Mouse (Mus musculus) limb, embryonic 13.5 days (tissue): ENCODE data around the gene Fignl1. TPM values are rescaled to one million over a fixed set of nuclear protein-coding genes. Genes with fewer than 3 reads are reported as not detected.

ENCODE experiments used
- ATAC-seq: fragments of 200-750 bp; cut with Nextera tagmentation; 2 replicates; pipeline ENCODE4 v1.8.0; 2017; ENCODE audit warnings: low read depth, moderate number of reproducible peaks, moderate TSS enrichment; ENCODE audit not compliant: low FRiP score
- H3K27ac ChIP-seq: fragments of 300-500 bp; sonication (generic); 2 replicates; pipeline ENCODE4 v1.5.1; 2015; ENCODE audit warnings: inconsistent platforms, mild to moderate bottlenecking, moderate library complexity
- H3K27me3 ChIP-seq: fragments of 300-500 bp; sonication (generic); 2 replicates; pipeline ENCODE4 v1.6.1; 2015; ENCODE audit warnings: mild to moderate bottlenecking, inconsistent platforms
- H3K36me3 ChIP-seq: fragments of 300-500 bp; sonication (generic); 2 replicates; pipeline ENCODE4 v1.6.1; 2015; ENCODE audit warnings: inconsistent platforms, mild to moderate bottlenecking, moderate library complexity
- H3K4me1 ChIP-seq: fragments of 300-500 bp; sonication (generic); 2 replicates; pipeline ENCODE4 v1.6.1; 2015; ENCODE audit warnings: inconsistent platforms
- H3K4me2 ChIP-seq: fragments of 300-500 bp; sonication (generic); replicated peaks from 2 replicates; pipeline ENCODE4 v1.6.1; 2015; ENCODE audit warnings: inconsistent platforms, mild to moderate bottlenecking, moderate library complexity
- H3K4me3 ChIP-seq: fragments of 300-500 bp; sonication (generic); 2 replicates; pipeline ENCODE4 v1.5.1; 2015; ENCODE audit warnings: moderate library complexity, mild to moderate bottlenecking, inconsistent platforms
- H3K9ac ChIP-seq: fragments of 300-500 bp; sonication (generic); 2 replicates; pipeline ENCODE4 v1.6.1; 2015; ENCODE audit warnings: mild to moderate bottlenecking, inconsistent platforms
- H3K9me3 ChIP-seq: fragments of 300-500 bp; sonication (generic); 2 replicates; pipeline ENCODE4 v1.6.1; 2016; ENCODE audit warnings: inconsistent platforms
- WGBS: fragments of 180-500 bp; shearing (Covaris S2); methylation state at CpG from one replicate; pipeline ENCODE4 v1.1.7; 2015; 5-methylcytosine and 5-hydroxymethylcytosine counted together
- polyA plus RNA-seq: library from polyadenylated mRNA; unstranded; fragments of >200 nt; fragmentation: Nextera tagmentation; extraction: Ambion mirVana; gene quantifications from 2 replicates; pipeline ENCODE4 v1.2.1, GENCODE M21; 2015

The Fignl1 gene
- polyA plus RNA-seq, 1 experiment from 2014 or later: 57.4 TPM

- peak overlapping the region; percentile 46; the same call in 1 of the 2 replicates for H3K9ac ChIP-seq
- no peaks in the 10 kb centered on the region for H3K27me3 ChIP-seq
- H3K27ac ChIP-seq: peak overlapping the region; percentile 91
- WGBS: 7% methylated on average over 6 of the region's 6 CpGs
- H3K4me3 ChIP-seq: no peak overlapping the region
- peaks cover 77% of the 10 kb centered on the region for H3K4me1 ChIP-seq
- no peaks in the 10 kb centered on the region for H3K9me3 ChIP-seq
- no peaks in the 10 kb centered on the region for H3K36me3 ChIP-seq
- peak overlapping the region; percentile 34 for H3K4me2 ChIP-seq
- ATAC-seq: no peak
These were observed 22.8 kb upstream of the Fignl1 start for GRCm38 (mm10) chr11:11831526-11831925.

DNA sequence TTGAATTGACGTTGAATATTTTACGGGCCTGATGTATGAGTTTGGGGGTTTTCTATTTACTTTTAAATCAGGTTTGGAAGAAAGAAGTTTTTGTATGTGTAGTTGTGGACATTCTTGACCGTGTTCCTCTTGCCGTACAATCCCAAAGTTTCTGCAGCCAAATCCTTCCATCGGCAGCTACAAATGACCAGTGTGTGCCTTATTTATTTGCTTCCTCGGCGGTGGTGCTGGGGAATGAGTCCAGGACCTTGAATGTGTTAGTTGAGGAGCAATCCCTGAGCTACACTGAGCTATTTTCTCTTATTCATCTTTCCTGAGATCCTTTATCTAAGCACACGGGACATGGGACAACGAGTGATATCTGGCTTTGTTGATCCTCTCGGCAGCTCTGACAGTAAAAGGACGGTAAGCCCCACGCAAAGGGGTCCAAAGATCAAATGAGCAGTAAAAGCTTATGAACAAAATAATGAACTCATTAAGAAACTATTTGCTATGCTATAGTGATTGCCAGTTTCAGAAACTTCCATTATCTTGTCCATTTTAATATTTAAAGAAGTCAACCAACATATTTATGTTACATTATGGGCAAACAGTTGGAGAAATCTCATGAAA is 22.2 kb upstream of the Fignl1 start:
- Histone ChIP-seq H3K36me3 (no peaks in the 10 kb centered on the region), H3K4me3 (no peak overlapping the region), H3K4me2 (peak overlapping the region; percentile 34; the same call in 1 of the 2 replicates), H3K9ac (peak overlapping the region; percentile 45; the same call in 1 of the 2 replicates), H3K27ac (peak overlapping the region; percentile 98), H3K4me1 (peaks cover 77% of the 10 kb centered on the region), H3K9me3 (no peaks in the 10 kb centered on the region), H3K27me3 (no peaks in the 10 kb centered on the region)
- WGBS: 16% methylated on average over 12 of the region's 12 CpGs
- no peak for ATAC-seq

DNA sequence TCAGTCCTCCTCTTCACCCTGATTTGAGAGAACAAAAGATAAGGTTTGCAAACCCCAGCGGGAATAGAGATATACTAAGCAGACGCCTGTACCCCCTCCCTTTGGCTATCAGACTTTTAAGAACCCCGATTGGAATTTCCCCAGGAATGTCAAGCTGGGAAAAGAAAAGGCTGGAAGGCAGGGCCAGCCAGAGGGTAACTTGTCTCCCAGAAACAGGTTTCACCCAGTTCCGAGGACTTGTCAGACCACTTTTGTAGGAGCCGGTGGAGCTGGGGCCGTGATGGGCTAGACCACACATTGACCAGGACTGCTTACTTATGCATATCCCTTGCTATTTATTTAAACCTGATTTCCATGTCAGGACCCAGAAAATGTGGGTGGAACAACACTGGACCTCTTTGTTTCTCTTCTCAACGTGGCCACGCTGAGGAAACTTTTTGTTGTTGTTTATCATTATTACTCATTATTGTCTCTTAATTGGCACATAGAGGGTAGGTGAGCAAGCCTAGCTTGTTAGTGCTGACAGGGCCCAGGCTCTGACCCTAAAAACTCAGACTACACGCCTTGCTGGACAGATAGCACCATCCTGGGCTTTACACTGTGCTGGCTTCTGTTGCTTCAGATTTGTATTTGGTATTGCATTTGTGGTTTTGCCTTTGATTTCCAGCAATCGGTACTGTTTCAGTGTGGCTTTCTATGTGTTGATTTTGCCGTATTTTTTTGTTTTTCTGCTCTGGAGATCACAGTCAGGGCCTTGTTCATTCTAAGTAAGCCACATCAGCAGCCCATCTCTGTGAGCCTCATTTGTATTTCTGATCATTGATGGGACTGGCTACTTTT is 20.6 kb upstream of the Fignl1 start:
- Histone ChIP-seq H3K36me3 (no peaks in the 10 kb centered on the region), H3K4me3 (no peak overlapping the region), H3K9ac (peak overlapping the region; percentile 54), H3K4me1 (peaks cover 85% of the 10 kb centered on the region), H3K27ac (peak overlapping the region; percentile 98), H3K4me2 (peak overlapping the region; percentile 44), H3K27me3 (no peaks in the 10 kb centered on the region), H3K9me3 (no peaks in the 10 kb centered on the region)
- no peak for ATAC-seq
- WGBS: 22% methylated on average over 11 of the region's 11 CpGs

- H3K9ac ChIP-seq: peak overlapping the region; percentile 54
- 20% methylated on average over 6 of the region's 6 CpGs for WGBS
- no peak overlapping the region for H3K4me3 ChIP-seq
- peak overlapping the region; percentile 44 for H3K4me2 ChIP-seq
- peak overlapping the region; percentile 98 for H3K27ac ChIP-seq
- H3K4me1 ChIP-seq: peaks cover 90% of the 10 kb centered on the region
- ATAC-seq: no peak
- H3K36me3 ChIP-seq: no peaks in the 10 kb centered on the region
- no peaks in the 10 kb centered on the region for H3K9me3 ChIP-seq
- no peaks in the 10 kb centered on the region for H3K27me3 ChIP-seq
These were observed 20.0 kb upstream of the Fignl1 start for GRCm38 (mm10) chr11:11828761-11829160.

- ATAC-seq: peak; percentile 66
- Histone ChIP-seq H3K36me3 (no peaks in the 10 kb centered on the region), H3K9ac (peak overlapping the region; percentile 54; the same call in 1 of the 2 replicates), H3K27ac (peak overlapping the region; percentile 98), H3K4me1 (peaks cover 93% of the 10 kb centered on the region), H3K27me3 (no peaks in the 10 kb centered on the region), H3K4me2 (peak overlapping the region; percentile 44), H3K4me3 (no peak overlapping the region), H3K9me3 (no peaks in the 10 kb centered on the region)
- 7% methylated on average over 5 of the region's 5 CpGs for WGBS
These were observed 19.5 kb upstream of the Fignl1 start for GRCm38 (mm10) chr11:11828251-11828650.

DNA sequence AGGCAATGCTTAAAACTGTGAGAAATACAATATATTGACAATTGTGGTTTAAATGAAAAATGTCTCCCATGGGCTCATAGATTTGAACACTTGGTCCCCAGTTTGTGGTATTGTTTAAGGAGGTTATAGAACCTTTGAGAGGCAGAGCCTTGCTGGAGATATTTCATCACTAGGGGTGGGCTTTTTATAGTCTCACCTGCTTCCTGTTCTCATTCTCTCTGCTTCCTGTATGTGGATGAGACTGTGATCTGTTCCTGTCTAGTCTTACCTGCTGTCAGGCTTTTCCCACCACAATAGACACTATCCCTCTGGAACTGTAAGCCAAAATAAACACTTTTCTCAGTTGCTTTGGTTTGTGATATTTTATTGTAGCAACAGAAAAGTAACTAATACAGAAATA is 17.7 kb upstream of the Fignl1 start:
- Histone ChIP-seq H3K9me3 (no peaks in the 10 kb centered on the region), H3K4me1 (peaks cover 91% of the 10 kb centered on the region), H3K36me3 (no peaks in the 10 kb centered on the region), H3K27me3 (no peaks in the 10 kb centered on the region), H3K9ac (no peak overlapping the region), H3K4me2 (no peak overlapping the region), H3K4me3 (no peak overlapping the region), H3K27ac (peak overlapping the region; percentile 79)
- ATAC-seq: no peak

DNA sequence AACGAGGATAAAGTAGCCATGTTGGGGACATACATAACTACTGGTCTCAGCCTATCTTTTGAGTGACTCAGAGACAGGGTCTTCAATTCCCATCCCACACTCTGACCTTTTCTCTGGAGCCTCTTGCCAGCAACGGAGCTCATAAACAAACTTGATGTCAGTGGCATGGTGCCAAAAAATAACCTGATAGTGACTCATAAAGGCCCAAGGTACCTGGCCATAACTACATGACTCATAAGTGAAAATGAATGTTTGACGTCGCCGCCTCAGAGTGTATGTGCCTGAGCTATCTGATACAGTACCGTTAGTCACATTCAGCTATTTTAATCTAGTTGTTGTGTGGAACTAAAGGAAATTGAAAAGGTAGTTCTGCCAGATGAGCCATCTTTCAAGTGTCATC is 16.9 kb upstream of the Fignl1 start:
- no peak overlapping the region for H3K4me3 ChIP-seq
- no peaks in the 10 kb centered on the region for H3K27me3 ChIP-seq
- H3K9ac ChIP-seq: no peak overlapping the region
- H3K36me3 ChIP-seq: no peaks in the 10 kb centered on the region
- H3K27ac ChIP-seq: peak overlapping the region; percentile 79
- ATAC-seq: no peak
- 59% methylated on average over 6 of the region's 6 CpGs for WGBS
- H3K4me1 ChIP-seq: peaks cover 91% of the 10 kb centered on the region
- no peak overlapping the region for H3K4me2 ChIP-seq
- no peaks in the 10 kb centered on the region for H3K9me3 ChIP-seq

DNA sequence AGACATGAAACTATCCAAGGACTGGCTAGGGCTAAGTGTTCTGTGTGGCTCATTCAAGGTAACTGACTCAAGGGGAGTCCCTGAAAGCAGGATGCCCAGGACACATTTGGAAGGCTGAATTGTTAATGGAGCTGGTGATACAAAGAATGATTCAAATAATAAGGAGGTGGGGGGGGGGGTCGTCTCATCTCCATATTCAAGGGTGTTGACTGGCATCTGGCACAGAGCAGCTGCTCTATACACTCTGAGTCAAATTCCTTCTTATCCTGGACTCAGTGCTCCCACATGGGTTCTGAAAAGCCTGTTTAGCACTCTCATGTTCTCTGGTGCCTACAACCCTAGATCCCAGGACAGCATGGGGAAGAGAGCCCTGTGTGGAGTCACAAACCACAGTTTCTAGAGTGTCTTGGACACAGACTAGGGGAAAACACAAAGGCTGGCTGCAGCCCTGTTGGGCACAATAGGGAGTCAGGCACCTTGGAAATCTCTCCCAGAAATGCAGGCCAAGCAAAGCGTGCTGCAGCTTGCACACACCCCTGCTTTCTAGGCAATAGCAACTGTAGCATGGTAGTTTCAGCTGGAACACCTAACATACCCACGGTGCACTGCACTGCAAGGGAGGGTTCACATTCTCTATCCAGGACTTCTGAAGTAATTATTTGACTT is 16.3 kb upstream of the Fignl1 start:
- 52% methylated on average over 3 of the region's 3 CpGs for WGBS
- H3K9ac ChIP-seq: no peak overlapping the region
- ATAC-seq: no peak

GRCm38 (mm10) chr11:11823980-11824911 is 15.5 kb upstream of the Fignl1 start:
- Histone ChIP-seq H3K9me3 (no peaks in the 10 kb centered on the region), H3K9ac (peak overlapping the region; percentile 35; the same call in 1 of the 2 replicates), H3K4me1 (peaks cover 81% of the 10 kb centered on the region), H3K36me3 (no peaks in the 10 kb centered on the region), H3K4me3 (no peak overlapping the region), H3K27me3 (no peaks in the 10 kb centered on the region), H3K27ac (peak overlapping the region; percentile 79), H3K4me2 (no peak overlapping the region)
- no peak for ATAC-seq
- WGBS: 39% methylated on average over 12 of the region's 12 CpGs

More for the DNA sequence above, 16.3 kb upstream of the Fignl1 start:
- peaks cover 90% of the 10 kb centered on the region for H3K4me1 ChIP-seq
- H3K9me3 ChIP-seq: no peaks in the 10 kb centered on the region
- no peaks in the 10 kb centered on the region for H3K27me3 ChIP-seq
- H3K27ac ChIP-seq: peak overlapping the region; percentile 79
- H3K4me3 ChIP-seq: no peak overlapping the region
- H3K4me2 ChIP-seq: no peak overlapping the region
- no peaks in the 10 kb centered on the region for H3K36me3 ChIP-seq

GRCm38 (mm10) chr11:11822181-11823095 is 13.7 kb upstream of the Fignl1 start:
- H3K4me2 ChIP-seq: peak overlapping the region; percentile 29
- no peaks in the 10 kb centered on the region for H3K27me3 ChIP-seq
- ATAC-seq: peak; percentile 0; the same call in 1 of the 2 replicates
- peak overlapping the region; percentile 97 for H3K27ac ChIP-seq
- peaks cover 67% of the 10 kb centered on the region for H3K4me1 ChIP-seq
- H3K4me3 ChIP-seq: no peak overlapping the region
- H3K36me3 ChIP-seq: no peaks in the 10 kb centered on the region
- H3K9me3 ChIP-seq: no peaks in the 10 kb centered on the region
- WGBS: 11% methylated on average over 20 of the region's 20 CpGs
- peak overlapping the region; percentile 53 for H3K9ac ChIP-seq
